Mouse (Mus musculus): Measurements from ENCODE around the gene Egfl6.
"Not testable (repeated sequence)": the region's sequence is repeated elsewhere in the genome, so short reads cannot be mapped to it uniquely, and the experiment has no call there.

The Egfl6 gene

DNA sequence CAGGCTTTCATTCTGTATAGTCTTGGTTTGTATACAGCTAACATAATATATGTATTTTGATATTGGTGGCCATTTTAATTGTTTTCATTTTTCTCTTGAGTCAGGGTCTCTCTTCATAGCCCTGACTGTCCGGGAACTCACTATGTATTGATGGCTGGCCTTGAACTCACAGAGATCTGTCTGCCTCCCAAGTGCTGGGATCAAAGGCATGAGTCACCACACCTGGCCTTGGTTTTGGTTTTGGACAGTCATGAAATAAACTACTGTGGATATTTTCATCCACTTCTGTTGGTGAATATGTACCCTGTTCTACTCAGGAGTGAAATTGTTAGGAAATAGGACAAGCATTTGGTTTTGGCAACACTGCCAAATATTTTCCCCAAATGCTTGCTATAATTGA lies 68.9 kb downstream of the Egfl6 start:
- DNase-seq (ENCODE audit: low spot score in 2 of 2): no peak

DNA sequence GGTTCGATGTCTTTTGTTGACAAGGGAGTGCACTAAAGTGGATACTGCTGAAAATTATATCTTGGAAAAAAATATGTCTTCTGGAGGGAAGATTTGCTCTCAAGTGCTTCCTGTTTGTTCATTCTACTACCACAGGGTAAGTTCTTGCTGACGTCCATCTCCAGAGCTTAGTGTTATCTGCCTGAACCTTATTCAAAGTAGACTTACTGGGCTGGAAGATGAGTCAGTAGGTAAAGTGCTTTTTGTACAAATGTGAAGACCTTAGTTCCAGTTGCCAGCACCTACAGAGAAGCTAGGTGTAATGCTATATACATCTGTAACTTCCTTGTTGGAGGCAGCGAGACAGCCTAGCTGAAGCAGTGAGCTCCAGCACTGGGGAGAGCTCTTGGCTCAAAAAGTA lies 69.6 kb downstream of the Egfl6 start:
- DNase-seq (ENCODE audit: low spot score in 2 of 2): no peak

DNA sequence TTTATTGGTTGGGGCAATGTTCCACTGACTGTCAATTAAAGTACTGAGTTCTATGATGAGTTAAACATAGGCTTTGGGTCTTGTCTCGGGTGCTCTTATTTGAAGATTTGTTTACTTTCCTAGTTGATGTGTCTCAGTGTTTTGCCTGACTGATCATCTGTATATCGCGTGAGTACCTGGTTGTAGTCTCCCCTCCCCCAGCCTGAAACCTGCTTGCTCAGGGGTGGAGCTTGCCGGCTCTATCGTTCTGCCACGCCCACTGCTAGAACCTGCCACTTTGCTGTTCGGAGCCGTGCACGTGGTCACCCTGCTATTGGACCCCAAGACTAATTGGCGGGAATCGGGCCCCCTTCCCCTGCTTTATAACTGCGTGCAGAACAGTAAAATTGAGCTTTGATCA lies 71.5 kb downstream of the Egfl6 start:
- DNase-seq (ENCODE audit: low spot score in 2 of 2): not testable (repeated sequence)

DNA sequence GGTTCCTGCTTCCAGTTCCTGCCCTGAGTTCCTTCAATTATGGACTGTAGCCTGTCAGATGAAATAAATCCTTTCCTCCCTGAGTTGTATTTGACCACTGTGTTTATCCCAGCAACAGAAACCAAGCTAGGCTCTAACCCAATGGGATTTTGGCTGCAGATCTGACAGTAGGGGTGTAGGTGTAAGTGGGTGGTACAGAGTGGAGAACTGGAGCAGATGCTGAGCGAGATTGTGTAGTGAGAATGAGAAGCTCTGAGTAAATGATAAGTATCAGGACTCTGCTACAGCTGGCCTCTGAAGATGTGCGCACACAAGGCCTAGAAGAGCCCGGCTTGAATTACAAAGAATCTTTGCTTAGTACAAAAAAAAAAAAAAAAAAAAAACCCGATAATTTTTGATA lies 73.4 kb downstream of the Egfl6 start:
- DNase-seq (ENCODE audit: low spot score in 2 of 2): no peak

DNA sequence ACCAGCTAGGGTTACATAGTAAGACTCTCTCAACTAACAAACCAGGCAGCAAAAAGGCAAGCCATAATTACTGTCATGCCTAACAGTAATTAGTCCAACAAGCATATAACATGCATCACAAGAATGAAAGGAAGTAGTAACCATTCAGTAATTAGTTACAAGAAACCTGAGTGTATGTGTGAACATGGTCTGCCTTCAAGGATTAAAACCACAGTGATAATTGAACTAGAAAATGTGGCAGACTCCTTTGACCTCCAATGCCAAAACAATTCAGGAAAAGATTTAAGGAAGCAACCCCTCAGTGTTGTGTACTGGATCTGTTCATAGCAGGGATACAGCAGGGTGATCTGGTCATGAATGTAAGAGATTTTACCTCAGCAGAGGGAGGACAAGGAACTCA lies 74.4 kb downstream of the Egfl6 start:
- no peak for DNase-seq (ENCODE audit: low spot score in 2 of 2)

DNA sequence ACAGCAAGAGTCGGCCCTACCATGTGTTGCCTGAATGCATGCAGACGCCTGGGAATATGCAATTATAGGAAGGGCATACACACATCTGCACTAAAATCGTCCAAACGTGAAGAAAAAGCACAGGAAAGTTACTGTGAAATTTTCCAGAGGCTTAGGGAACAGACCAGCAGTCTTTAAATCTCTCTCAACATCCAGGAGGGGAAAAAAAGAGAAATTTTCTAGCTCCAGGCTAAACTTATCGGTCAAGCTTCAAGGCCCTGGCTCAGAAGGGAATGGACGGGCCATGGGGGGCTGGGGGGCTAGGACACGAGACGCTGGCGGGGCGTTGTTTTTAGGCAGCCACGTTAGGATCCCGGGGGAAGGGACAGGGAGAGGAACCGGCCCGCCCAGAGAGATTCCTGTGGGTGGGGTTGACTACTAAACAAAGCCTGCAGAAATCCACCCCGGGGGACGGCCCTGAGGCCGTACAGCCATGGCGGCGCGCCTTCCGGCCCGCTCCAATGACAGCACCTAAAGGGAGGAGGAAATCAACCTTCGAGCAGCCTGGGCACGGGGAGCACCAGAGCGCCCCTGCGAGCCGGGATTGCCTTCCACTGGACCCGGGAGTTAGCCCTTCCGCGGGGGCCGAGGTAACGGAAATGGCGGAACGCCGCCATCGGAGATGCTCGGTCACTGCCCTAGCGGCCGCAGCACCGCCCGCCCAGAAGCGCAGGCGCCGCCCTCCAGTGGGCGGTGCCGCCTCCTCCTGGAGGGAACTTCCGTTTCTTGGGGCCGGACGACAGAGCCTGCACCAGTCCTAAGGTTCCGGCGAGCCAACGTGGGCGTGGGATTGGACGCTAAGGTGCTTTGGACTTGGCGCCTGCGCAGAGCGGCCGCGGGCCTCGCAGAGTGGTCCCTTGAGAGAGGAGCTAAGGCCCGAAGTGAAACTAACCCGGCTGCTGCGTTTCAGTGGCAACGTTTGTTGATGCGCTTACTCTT lies 75.5 kb downstream of the Egfl6 start:
- peak; percentile 86 to 87 for DNase-seq (ENCODE audit: low spot score in 2 of 2)

DNA sequence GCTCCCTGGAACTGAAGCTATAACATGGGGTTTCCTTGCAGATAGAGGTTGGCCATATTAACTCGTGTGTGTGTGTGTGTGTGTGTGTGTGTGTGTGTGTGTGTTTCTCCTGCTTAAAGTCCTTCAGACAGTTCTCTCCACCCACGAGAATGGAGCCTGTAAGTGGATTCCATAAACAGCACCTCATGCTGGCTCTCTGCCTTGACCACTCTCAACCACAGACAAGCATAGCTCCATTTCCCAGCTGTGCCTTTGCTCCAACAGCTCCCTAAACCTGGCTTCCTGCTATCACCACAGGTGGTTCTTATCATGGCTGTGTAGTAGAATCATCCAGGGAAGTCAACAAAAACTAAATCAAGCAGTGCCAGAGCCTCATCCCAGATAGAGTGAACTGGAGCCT lies 81.1 kb downstream of the Egfl6 start:
- DNase-seq (ENCODE audit: low spot score in 2 of 2): no peak

DNA sequence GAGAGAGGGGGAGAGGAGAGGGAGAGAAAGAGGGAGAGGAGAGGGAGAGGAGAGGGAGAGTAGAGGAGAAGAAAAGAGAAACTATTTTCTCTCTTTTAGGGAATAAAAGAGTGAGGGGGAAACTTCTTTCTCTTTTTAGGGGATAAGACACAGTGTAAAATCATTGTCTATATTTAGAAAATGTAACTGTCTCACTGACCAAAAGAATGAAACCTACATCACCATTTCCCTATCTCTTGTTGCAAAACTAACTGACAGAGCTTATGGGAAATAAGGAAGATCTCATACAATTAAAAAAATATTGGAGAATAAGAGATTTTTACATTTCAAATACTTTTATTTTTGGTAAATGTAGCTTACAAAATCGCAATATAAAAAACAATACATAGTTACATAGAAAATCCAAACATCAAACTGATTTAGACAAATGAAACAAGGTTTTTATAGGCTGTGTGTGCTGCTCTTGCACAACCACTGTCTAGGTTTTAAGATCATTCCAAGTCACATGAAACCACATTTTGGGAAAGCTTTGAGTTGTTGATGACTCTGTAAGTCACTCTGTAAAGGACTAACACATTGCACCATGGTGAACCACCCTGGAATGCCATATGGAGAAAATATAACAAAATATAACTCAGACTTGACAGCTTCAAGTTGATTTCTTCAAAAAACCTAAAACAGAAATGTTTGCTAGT lies 85.9 kb downstream of the Egfl6 start:
- no peak for DNase-seq (ENCODE audit: low spot score in 2 of 2)

DNA sequence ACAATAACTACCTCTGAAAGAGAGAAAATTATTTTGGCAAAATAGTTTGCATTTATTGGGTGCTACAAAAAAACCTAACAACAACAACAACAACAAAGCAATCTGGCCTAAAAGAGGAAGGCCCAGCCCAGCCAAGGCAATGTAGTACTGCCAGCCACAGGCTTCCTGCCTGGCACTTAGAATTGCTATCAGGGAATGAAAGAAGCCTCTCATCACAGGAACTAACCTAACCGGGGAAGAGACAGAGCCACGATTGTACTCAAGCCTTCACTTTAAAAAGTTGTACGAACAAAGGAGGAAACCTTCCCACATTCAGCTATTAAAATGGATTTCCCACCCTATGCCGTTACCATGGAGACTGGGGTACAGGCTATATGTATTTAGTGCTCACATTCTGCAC lies 87.7 kb downstream of the Egfl6 start:
- no peak for DNase-seq (ENCODE audit: low spot score in 2 of 2)

DNA sequence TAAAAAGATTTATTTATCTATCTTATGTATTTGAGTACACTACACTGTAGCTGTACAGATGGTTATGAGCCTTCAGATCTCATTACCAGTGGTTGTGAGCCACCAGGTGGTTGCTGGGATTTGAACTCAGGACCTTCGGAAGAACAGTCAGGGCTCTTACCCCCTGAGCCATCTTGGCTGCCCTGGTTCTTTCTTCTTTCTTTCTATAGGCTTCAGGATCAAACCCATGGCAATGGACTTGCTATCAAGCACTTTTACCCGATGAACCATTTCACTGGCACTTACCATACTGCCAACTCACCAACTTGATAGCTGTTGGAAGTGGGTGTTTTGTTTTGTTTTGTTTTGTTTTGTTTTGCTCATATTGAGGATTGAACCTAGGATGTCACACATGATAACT lies 90.5 kb downstream of the Egfl6 start:
- no peak for DNase-seq (ENCODE audit: low spot score in 2 of 2)

DNA sequence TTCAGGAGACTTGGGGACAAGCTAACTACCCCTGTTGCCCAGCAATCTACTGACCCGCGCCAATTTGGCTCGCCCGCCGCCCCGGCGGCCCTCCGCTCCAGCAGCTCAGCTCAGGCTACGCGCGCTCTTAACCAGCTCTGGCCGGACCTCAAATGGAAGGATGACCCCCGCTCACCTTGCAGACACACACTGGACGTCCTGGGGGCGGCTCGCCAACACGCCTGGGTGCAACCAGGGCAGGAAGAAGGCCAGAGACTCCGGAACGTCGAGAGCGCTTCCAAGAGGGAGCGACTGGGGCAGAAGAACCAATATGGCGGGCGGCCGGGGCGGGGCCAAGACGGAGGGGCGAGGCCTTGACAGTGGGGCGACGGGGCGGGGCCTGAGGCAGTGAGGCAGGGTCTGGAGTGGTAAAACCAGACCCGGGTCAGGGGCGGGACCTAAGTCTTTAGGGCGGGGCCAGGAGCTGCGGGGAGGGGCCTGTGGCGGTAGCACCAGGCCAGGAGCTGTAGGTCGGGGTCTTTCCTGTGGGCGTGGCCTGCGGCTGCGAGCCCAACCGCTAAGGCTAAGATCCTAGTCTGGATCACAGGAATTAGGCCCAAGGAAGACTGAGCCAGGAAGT lies 106.0 kb downstream of the Egfl6 start, which contains the start of gene Rab9:
TSS of gene Rab9 (minus strand) at position 503 of the 619 bp plus-strand sequence.
- DNase-seq (ENCODE audit: low spot score in 2 of 2): peak; percentile 86 to 89

DNA sequence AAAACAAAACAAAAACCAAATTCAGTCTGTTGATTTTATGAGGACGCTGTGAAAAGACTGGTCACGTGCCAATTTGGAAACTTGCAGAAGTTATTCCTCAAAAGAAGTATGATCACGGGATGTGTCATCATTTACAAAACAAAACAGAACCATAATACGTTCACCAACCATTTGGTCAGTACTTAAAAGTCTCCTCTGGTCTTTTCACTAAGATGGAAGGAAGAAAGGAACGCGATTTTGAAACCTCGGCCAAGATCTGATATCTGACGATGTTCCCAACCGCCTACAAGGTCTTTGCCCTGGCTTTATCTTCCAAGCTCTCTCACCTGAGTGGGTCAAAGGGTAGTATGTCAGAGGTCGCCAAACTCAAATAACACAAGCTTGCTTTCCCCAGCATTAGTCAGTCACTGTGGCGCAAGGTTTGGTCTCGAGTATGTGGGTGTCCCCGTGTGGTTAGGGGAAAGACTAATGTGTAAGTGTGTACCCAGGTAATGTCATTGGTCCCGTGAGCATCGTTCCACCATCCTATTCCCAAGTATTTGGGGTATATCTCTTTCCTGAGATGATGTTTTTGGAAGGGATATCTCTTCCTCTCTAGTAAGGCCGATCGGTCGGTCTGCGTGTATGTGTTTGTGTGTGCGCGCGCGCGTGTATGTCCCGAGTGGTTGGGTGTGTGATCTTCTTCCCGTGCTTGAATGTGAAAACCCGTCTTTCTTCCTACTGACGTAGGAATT lies 106.7 kb downstream of the Egfl6 start:
- DNase-seq (ENCODE audit: low spot score in 2 of 2): no peak

DNA sequence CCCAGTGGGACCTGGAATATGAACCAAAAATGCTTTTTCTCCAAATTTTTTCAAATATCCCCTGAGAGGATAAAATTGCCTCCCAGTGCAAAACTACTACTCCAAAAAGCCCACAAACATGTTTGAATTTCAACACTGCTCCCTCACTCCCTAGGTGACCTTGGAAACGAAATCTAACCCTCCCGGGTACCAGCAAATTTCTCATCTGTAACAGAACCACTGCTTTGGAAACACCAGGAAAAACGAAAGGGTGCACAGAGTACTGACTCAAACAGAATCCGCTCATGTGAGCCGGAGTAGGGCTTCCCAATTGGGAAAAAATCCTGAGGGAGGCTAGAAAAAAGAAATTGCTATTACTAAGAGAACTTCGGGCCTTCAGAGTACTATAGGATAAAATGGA lies 108.1 kb downstream of the Egfl6 start:
- DNase-seq (ENCODE audit: low spot score in 2 of 2): no peak
